In genomic region chr13:51998542-51998941, GRCm38 (mm10) we compare ENCODE assay signal across 14 mouse cellular contexts.
"Had no signal": no experiment of that assay in that cellular context is flagged by ENCODE, and none has a peak within 500 bp of the region (broad histone marks: within the 10 kb centered on the region; RNA-seq: fewer than 3 reads in every experiment).

No protein-coding gene starts in this region.

- H3K9me3 ChIP-seq: intestine, embryonic 15.5 days; midbrain, embryonic 12.5 days; neural tube, embryonic 15.5 days had no signal

- H3K4me1 ChIP-seq: intestine, embryonic 15.5 days; midbrain, embryonic 12.5 days; neural tube, embryonic 15.5 days had no signal

- H3K36me3 ChIP-seq: intestine, embryonic 15.5 days; limb, embryonic 13.5 days; midbrain, embryonic 12.5 days; neural tube, embryonic 15.5 days had no signal

- H3K9ac ChIP-seq: intestine, embryonic 15.5 days; limb, embryonic 13.5 days; midbrain, embryonic 12.5 days; neural tube, embryonic 15.5 days had no signal

- H3K4me2 ChIP-seq: intestine, embryonic 15.5 days; limb, embryonic 13.5 days; midbrain, embryonic 12.5 days; neural tube, embryonic 15.5 days had no signal

- H3K27ac ChIP-seq: intestine, embryonic 15.5 days; limb, embryonic 13.5 days; midbrain, embryonic 12.5 days; neural tube, embryonic 15.5 days had no signal

- H3K4me3 ChIP-seq: intestine, embryonic 15.5 days; limb, embryonic 13.5 days; midbrain, embryonic 12.5 days; myocyte; neural tube, embryonic 15.5 days had no signal

- DNase-seq: kidney, adult 18-20 months; kidney, postnatal 10 days; kidney, postnatal 4 days; left cerebral cortex, postnatal 4 days; lung, adult 18-20 months; right cerebral cortex, adult 18-20 months; right cerebral cortex, postnatal 25 days; thymus, adult 18-20 months; thymus, postnatal 14 days had no signal

- ATAC-seq: intestine, embryonic 15.5 days had no signal

- H3K27me3 ChIP-seq: intestine, embryonic 15.5 days; limb, embryonic 13.5 days; midbrain, embryonic 12.5 days; neural tube, embryonic 15.5 days had no signal
